Mouse (Mus musculus) adrenal gland, postnatal 36 days (tissue): Measurements from ENCODE around the gene 4930505A04Rik. TPM values are rescaled to one million over a fixed set of nuclear protein-coding genes. Genes with fewer than 3 reads are reported as not detected.
A peak's percentile ranks its signal among the peaks of the same experiment; 100 is the strongest.
"Not testable (repeated sequence)": the region's sequence is repeated elsewhere in the genome, so short reads cannot be mapped to it uniquely, and the experiment has no call there.

Experiments
- DNase-seq, 2 experiments: peaks; one replicate each; pipeline ENCODE4 v3.0.0; 2021; ENCODE audit warnings: mixed read lengths in 1 of 2
- long read RNA-seq, 2 experiments: library from polyadenylated mRNA; stranded (forward); transcript quantifications; one replicate each; pipeline ENCODE4 v2.0.0; 2021; ENCODE audit warnings: borderline sequencing depth in 2 of 2
- total RNA-seq, 2 experiments: library from RNA; stranded (reverse); gene quantifications; 2 replicates each; pipeline ENCODE4 v1.2.3; 2021

4930505A04Rik gene
- under 1 TPM in 1 of 2 experiments, not detected in 1; 0.43 TPM for total RNA-seq
- long read RNA-seq, experiment 1, result 0 reads
- long read RNA-seq, experiment 2, result 0 reads

DNA sequence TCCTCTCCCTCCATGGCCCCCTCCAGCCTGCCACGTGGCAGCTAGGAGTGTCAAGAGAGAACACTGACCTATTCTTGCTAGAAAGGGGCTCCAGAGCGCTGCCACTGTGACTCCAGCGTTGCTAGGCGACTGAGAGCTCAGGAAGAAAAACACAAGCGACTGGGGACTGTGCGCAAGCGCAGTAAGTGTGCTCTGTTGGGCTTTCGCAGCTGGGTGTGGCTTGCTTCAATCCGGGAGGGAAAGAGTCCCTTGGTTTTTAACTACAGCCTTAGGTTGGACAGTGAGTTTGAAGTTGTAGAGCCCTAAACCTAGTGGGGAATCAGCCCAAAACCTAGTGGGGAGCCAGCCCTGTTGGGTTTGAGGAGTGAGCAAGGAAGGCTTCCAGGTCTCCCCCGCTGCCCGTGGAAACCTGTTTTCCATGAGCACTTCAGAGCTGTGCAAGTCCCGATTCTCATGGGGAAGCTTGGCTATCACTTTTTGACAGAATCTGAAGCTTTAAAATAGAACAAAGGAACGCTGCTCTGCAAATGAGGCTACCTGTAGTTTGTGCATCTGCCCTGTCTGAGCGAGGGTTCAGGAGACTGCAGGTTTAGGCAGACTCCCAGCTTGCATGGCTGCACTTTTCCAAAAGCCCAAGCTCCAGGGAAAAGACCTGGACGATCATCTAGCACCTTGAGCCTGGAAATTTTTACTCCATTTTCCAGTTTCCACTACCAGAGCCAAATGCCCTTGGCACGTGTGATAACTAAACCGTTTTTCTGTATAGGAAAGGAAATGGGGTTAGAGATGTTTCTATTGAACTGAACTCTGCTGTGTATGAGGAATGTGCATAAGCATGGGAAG lies at the start of gene 4930505A04Rik:
Gene 4930505A04Rik (minus strand): TSS at position 77 of the 843 bp plus-strand sequence.
- DNase-seq, result peak; percentile 84 to 89

DNA sequence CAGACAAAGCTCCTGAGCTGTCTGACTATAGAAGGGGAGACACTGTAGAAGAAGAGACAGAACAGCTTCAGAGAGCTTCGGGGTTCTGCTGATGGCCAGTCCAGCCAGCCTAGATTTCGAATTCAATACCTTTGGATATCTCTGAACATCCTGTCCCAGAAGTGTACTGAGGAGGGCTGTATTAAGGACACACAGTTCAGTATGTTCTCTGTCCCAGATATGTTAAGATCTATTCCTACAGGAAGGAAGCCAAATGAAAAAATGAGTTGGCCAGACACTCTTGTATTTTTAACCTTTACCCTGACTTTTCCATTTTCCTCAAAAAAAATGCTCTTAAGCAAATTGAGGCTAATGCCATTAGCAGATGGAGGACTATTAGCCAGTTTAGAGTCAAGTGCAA lies 45.5 kb upstream of the 4930505A04Rik start:
- DNase-seq, result no peak

DNA sequence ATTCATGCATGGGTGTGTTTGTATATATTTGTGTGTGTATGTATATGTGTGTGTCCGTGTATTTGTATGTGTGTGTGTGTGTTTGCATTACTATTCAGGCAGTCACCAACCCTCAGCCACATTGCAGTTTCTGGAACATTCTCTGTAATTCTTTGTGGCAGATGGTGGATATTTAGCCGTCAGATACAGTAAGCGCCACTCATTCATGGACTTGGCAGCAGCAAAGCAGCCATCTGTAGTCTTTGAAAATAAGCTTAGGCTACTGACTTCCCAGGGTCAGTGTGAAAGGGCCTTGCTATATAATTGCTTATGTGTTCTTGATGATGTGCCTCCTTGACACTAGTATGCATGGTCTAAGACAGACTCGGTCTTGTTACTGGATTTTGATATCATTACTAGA lies 36.6 kb upstream of the 4930505A04Rik start:
- no peak for DNase-seq

DNA sequence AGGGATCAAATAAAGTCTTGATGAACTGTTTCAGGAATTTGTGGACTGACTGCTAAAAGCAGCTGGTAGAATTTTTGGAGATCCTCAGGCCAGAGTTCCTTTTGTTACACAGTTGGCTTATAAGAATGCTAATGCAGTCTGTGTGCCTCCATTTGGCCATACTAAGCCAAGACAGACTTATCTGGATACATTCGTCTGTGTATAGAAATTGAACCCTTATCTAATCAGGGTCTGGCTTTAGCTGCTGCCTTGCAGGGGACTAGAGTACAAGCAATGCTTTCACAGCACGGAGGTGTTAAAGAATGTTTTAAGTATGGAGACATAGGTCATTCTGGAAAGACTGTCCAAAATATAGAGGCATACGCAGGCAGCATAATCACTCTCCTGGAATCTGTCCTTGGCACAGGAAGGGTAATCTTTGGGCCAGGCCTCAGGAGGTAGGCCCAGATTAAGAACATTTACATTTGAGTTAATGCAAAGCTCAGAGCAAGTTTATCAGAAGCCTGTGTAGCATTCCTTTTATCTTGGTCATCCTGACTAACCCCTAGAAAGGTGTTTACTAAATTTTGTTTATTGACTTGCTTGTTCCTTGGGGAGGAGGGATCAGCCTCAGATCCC lies 27.2 kb upstream of the 4930505A04Rik start:
- no peak for DNase-seq

DNA sequence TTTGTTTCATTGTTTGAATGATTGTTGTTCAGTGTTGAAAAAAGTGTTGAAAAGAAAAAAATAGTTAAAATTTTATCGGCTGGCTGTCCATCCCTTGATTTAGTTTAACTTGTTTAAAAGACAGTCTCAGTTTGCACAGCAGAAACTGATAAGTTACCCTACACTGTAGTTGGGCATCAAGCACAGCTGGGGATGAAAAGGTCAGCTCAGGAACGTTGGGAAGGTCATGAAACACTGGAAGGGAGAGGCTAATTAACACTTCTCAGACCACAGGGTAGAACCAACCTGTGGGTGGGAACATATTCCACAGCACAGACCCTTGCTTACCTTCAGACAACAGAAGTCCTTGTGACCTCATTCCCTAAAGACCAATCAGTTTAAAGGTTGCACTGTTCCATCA lies 25.5 kb upstream of the 4930505A04Rik start:
- no peak for DNase-seq

DNA sequence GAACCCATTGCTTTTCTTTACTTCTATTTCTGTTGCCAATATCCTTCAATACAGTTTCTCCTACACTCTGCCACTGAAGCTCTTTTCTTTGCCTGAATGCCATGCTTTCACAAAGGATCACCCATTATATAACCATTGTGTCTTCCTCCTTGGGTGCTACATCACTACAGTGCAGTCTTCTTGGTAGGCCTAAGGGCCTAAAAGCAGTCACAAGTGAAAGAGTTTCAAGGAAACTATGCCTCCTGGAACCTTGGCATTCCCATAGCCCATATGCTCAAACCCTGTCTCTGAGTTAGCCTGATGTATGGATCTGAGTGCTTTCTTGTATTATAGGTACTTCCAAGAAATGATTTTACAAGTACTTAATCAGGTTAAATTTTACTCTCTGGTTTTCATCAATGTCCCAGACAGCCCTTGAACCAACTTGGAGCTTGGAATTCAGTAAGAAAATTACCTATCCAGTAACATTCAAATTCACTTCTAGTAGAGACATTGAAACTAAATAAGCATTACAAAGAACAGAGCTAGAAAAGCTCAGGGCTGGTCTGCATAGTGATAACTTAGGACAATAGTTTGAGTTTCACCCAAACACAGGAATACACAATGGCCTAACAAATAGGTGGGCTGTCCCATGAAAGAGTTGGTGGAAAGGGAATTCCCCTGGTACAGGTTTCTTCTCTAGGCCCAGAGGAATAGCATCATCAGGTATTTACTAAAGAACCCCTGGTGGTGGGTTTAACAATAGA lies 20.1 kb upstream of the 4930505A04Rik start:
- no peak for DNase-seq

DNA sequence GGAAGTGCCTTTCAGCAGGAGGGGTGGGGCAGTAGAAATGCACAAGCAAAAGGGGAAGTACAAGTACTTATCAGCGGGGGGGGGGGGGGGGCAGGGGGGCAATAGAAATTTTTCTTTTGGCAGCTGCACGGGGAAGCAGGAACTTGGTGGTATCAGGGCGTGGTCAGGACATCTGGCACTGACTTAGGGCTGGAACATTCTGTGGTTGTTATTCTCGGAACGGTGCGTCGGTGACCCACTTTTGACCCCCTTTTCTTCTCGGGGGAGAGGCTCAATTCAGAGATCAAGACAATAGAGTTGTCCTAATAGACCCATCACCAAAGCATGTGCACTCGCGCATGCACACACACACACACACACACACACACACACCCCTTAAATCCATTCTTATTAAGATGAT lies 16.6 kb upstream of the 4930505A04Rik start:
- no peak for DNase-seq

DNA sequence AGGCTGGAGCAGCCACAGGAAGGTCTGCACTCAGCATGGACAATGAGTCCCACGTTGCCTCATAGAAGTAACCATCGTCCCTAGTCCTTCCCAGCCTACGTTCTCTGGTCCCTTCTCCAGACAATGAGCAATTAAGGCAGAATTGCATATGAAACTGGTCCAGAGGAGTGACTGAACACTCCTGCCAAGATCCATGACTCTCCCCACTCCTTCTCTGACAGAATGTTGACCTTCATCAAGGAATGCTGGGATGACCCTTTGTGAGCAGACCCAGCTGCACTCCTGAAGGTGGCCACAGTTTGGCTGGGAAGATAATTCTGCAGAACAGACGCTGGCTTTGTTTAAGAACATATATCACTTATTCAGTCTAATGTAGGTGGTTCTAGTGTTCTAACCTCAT lies 11.7 kb upstream of the 4930505A04Rik start:
- no peak for DNase-seq

DNA sequence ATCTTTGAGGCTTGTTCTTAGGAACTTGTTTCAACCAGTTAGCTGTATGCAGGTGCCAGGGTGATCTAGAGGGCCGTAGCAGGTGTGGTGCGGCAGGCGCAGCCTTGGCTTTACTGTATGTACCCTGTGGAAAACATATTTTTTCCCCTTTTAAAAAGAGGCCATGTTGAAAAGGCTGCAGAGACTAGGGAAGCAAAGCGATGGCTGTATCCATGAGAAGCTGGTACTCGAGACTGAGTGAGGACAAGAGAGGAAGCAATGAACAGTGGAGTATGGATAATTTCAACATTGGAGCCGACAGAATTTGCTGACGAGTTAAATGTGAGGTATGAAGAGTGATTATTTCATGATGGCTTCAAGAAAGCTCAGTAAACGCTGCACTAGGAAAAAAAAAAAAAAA lies 440 bp downstream of the 4930505A04Rik start:
- no peak for DNase-seq

DNA sequence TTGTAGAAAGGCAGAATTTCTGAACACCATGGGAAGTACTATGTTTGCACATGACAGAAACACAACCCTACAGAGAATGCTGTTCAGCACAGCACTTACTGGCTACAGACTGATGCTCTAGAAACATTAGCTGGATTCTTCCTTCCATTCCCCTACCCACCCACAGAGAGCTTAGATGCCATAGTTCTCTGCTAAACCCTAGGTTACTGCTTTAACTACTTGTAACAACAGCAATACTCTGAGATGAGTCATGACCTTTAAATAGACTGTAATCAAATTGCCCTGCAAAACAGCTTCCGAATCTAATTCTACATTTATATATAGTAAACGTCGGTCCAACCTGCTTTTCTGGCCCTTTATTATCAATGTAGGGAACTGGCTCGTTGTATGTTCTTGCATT lies 17.3 kb downstream of the 4930505A04Rik start:
- DNase-seq, result no peak

DNA sequence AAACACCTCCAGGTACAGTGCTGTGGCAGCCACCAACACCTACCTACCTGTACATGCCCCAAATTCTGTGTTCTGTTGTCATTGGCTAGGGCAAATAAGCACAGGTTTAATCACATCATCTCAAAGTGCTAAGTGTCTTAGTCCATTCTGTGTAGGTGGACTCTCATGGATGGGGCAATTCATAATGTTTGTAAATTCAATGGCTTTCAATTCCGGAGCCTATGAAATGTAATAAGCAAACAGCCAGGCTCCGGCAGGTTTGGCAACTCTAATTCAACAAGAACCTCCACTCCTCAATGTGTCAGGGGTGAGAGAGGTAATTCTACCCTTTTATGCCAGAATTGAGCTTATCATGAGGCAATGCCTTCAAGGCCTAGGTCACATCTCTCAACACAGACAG lies 23.5 kb downstream of the 4930505A04Rik start:
- no peak for DNase-seq

DNA sequence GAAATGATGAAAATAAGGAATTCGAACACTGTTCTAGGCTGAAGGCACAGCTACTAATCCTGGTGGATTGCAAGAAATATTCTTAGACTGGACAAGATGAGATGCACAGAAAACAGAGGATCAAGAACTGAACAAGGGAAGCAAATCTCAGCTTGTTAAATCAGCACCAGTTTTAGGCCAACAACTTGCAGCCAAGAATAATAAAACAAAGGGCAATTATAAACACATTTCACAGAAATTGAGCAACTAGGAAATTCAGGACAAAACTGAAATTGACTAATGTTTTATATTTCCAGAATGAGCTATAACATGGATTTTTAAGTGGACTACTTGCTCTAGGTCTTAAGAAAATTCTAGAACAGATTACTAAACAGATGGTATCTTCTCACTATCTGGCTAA lies 24.1 kb downstream of the 4930505A04Rik start:
- no peak for DNase-seq

DNA sequence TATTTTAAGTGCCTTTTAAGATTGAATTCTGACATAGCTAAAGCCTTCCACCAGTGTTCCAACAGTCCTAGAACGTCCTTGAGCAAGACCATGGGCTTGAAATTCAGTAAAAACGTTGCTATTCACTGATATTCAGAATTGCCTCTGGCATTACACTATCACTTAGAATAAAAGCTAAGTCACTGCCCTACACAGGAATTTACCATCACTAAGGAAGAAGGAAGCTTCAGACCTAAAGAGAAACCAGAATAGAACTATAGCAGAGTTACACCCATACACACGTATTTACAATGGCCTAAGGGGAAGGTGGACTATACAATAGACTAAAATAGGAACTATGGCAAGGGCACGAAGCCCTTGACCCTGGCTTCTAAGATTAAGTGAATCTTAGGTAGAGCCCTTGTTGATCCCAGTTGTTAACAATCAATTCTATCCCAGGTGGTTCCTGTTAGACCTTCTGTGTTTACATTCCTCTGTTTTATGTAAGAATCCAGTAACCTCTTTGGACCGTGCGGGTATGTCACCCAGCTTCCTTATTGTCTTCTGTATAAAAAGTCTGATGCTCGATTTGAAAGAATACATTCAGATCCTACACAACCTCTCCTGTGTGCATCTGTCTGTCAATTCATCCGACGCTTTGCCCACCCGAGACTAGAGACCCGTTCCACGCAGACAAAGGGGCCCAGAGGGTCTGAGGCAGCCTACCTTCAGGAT lies 27.3 kb downstream of the 4930505A04Rik start:
- DNase-seq, result not testable (repeated sequence)

DNA sequence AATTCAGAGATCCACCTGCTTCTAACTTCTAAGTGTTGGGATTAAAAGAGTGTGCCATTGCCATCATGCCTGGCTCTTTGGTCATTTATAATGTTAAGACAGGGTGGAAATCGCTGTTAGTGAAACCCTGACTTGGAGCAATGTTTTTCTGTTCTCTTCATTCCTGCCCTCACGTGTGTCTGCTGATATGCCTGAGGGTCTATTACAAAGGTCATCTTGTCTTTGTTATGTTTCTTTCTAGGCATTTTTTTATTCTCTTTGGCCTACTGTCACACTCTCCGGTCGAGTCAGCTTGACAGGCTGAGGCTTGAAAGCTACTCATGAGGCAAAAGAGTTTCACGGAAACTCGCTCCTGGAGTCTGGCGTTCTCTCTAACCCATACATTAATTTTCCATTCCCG lies 27.9 kb downstream of the 4930505A04Rik start:
- no peak for DNase-seq

DNA sequence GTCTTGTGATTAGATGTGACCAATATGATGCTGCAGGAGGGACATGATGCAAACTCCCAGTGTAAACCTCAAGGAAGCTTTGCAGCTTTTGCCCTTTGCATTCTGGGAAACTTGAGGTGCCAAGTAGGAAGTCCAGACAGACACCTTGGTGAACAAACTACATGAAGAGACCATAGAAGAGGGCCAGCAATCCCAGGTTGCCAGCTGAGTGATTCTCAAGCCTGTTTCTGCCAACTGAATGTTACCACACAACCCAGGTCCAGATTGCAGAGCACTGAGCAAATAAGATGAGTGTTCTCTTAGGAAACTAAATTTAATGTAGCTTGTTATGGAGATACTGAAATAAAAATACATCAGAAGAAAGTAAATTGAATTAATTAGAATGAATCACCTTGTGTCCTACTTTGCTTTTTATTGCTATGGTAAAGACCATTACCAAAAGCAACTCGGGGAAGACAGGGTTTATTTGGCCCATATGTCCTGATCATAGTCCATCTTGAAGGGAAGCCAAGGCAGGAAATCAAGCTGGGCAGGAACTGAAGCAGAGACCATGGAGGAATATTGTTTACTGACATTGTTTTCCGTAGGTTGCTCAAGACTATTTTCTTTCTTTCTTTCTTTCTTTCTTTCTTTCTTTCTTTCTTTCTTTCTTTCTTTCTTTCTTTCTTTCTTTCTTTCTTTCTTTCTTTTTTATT lies 38.2 kb downstream of the 4930505A04Rik start:
- DNase-seq, result no peak

DNA sequence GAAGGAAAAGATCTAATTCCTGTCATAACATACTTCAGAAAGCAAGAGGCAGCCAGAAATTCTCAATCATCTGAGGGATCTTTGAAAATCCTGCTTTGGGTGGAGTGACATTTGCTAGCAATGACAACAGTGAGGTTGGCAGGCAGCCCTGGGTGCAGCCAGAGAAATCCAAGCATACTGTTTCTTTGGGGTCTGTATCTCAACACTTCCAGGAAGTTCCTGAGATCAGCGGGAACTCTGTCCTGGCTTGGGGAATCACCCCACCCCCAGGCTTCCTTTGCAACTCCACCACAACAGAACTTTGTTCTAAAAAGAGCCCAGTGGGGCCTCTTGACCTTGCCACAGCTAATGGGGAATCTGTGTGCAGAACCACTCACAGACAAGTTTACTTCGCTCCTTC lies 66.0 kb downstream of the 4930505A04Rik start:
- peak; percentile 35 to 72 for DNase-seq

DNA sequence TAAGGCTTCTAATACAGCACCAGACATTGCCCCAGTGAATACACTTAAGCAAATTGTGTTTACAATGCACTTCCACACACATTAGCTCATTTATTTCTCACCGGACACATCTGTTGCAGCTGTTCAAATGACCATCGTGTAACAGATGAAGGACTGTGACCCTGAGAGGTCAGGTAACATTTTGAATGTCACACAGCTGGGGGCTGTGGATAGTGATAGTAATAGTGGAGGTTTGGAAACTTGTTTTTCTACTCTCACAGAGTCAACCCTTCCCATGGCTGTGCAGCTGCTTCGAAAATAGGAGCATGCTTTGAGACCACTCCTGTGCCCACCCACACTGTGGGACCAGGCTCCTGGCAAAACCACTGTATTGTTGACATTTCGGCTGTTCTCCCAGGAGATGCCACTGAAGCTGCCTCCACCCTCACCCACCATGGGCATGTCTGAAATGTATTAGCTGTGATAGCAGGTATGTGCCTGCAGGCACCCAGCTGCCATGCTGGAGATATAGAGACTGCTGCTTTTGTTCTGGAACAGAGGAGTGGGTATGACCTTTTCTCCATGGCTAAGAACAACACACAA lies 66.9 kb downstream of the 4930505A04Rik start:
- no peak for DNase-seq

DNA sequence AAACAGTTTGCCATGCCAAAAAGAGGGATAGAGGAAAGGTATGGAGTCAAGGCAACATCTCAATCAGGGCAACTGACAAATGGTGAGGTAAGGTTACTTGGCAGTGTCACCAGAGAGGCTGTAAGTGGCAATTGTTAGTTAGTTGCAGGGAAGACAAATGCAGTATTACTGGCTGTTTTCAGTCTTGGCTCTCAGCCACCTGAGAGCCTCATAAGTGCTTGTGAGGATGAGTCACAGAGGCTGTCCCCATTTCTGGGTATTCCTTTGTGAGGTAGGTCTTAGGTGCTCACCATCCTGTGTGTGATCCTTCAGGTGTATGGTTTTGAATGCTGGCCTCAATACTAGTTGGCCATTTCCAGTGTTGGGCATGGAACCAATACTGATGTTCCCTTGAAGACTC lies 77.3 kb downstream of the 4930505A04Rik start:
- DNase-seq, result peak; percentile 38 to 41

DNA sequence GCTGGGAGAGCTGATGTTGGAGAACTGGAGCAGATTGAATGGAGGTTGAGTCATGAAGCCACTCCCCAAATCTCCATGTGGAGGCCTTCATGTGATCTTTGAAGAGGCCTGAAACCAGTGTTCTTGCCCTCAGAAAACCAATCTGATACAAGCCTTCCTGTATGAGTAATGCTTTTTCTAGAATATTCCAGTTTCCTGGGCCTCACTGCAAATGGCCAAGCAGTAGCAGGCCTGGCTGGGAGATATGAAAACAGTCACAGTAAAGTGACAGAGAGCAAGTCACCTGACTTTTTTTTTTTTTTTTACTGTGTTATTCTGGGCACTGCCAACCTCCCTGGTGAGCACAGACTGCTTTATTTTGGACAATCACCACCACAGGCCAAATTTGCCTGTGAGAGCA lies 88.6 kb downstream of the 4930505A04Rik start:
- no peak for DNase-seq
